Mouse (Mus musculus): Measurements from ENCODE around the gene Arhgef2.

DNA sequence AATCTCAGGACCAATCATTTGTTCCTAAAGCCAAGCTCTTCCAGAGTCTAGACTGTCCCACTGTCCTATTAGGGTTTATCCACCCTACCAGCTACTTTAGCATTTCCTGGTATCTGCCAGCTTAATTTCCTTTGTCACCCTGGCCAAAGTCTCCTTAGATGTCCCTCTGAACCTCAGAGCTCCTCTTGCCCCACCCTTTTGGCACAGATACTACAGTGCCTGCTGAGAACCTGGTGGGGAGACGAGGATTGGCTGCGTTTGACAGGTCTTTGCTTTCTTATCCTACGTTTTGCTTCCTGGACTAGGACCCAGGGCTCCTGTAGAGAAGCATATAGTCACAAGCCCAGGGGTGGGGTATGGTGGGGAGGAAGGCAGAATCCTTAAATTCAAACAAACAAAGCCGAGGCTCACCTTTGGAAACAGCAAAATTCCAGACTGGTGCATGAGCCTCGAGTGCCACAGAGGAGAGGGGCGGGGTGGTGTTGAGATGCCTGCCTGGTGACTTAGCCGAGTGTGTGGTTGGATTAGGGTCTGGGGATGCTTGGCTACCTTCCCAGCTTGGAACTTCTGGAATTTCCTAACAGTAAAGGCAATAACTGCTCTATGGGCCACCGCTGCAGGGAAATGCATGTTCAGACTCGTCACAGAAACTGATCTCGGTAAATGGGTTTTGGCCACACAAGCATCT lies 11.7 kb upstream of the Arhgef2 start:
- TF ChIP-seq POLR2A (IDR thresholded peaks at IDR 0.05; ENCODE audit: low read depth, low read length) (no peak), CTCF (IDR thresholded peaks at IDR 0.05; ENCODE audit: borderline replicate concordance, insufficient read depth, low read length) (no peak)

All from embryonic fibroblast, embryonic 13.5 days (primary cell).